Mouse (Mus musculus) ovary, postnatal 10 days (tissue): ENCODE results near the gene Kdm1a.

ENCODE experiments used
- DNase-seq: peaks from one replicate; pipeline ENCODE4 v3.0.0; 2022; ENCODE audit warnings: low spot score

The Kdm1a gene

DNA sequence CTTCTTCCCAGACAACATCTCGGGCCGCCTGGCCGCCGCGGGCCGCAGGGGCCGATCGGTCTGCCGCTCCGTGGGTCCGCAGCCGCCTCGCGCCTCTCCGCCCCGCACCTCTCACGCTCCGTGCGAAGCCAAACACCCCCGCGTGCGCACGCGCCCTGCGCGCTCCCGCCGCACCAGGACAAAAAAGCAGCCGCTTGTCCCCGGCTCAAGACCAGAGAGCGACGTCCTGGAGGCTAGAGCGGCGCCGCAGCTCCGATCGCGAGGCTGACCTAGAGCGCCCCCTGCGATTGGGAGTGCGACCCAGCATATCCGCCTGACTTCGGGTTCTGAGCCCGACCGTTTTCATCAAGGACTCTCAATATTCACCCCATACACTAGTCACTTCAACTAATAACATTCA, at the start of gene Kdm1a:
Kdm1a (minus strand) TSS at position 156 of the 400 bp plus-strand sequence.
- DNase-seq, result peak; percentile 89

DNA sequence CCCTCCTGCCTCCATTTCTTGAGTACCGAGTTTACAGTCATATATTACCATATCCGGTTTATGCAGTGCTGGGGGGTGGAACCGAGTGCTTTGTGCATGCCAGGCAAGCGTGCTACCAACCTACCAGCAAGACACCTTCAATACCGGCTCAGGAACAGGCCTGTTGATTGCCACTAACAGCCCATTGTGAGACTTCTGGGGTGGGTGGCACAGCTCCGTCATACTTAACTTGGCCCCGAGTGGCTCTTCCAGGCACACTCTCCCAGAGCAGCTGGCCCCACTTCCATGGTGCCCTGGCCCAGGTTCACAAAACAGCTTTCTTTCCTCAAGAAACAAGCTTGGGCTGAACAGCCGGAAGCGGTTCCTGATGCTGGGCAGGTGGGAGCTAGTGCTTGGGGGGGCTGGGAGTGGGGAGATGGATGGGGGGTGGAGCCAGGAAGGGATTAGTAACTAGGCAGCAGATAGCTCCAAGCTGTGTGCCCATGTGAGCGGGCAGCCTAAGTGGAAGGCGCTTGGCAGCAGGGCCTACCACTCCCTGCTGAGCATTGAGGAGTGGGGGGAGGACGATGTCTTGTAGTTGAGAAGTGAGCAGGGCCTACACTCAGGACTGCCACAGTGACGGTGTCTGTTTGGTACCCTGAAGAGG, 49.5 kb upstream of the Kdm1a start:
- DNase-seq, result no peak

DNA sequence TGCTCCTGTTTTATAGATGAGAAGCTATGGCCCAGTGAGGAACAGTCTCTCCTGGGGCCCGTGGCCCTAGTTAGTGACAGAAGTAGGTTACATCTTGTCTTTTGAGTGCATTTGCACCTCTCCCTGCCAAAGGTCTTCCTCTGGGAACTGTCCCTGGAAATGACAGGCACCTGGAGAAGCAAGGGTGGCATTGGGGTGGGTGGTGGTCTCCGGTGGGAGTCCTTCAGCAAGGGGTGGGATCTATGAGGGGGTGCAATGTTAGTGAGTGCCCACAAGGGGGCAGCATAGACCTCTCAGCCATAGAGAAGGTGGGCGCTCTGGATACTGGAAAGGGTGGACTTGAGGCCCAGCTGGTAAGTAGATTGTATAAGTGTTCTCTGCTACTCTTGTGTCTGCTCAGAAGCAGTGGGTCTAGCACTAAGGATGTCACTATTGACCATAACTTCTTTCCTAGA, 48.9 kb upstream of the Kdm1a start:
- DNase-seq, result no peak

DNA sequence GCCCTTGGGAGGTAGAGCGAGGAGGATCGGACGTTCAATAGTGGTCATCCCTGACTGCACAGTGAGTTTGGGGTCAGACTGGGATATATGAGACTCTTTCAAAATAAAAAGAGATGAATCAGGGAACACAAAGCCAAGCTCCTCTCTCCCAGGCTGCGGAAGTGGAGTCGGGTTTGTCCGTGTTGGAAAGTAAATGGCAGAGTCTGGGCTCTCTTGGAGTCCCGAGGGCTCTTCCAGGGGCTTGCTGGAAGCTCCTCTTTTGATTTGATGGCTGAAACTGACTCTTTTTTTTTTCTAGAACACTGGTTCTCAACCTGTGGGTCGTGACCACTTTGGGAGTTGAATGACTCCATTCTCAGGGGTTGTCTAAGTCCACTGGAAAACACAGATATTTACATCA, 47.7 kb upstream of the Kdm1a start:
- no peak for DNase-seq

DNA sequence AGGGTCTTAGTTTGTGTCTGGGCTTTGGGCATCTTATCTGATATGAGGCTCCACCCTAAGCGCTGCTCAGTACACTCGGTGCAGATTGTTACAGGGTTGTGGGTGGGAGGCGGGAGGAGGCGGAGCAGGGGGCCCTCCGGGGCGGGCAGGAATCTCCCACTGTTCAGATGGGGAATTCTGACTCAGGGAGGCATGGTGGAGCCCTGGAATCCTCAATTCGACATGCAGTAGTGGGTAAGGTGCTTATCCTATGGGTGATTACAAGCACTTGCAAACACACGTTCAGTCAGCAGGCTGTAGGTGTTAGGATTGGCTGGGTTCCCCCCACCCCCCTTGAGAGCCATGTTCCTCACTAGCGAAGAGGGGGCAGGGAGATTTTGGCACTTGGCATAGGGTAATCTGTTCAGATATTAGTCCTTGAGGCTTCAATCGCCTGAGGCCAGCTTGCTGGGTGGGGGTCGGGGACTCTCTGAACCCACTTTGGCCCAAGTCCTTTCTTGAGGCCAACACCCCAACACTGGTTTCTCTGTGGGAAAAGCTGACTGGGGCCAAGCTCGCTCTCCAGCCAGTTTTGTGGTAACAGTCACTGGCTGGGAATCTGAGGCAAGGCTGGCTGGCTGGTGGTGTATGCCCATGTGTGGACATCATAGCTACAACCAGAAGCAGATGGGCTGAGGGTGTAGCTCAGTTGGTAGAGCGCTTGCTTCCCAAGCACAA, 47.1 kb upstream of the Kdm1a start:
- no peak for DNase-seq

DNA sequence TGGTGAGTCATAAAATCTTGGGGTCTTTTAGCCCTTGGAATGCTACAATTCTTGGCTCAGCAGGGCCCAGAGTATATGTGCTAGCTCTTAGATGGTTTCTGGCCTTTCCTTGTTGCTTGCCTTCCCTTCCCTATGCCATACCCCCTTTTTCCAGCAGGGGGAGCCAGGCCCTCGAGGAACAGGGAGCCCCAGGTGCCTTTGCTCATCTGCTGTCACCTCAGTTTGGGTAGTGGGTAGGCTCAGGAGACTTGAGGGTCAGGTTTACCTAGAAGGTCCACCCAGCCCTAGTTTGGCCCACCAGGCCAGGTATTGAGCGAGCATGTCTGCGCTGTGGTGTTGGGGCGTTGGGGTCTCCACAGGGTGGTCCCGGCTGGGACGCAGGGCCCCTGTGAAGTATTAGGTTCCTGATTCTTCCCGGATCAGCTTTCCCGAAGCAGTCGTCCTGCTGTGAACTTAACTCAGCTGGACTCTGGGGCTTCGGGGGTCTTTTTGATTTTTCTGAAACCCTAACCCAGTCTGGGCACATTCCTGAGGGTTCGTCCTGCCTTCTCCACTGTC, 46.5 kb upstream of the Kdm1a start:
- DNase-seq, result peak; percentile 71

DNA sequence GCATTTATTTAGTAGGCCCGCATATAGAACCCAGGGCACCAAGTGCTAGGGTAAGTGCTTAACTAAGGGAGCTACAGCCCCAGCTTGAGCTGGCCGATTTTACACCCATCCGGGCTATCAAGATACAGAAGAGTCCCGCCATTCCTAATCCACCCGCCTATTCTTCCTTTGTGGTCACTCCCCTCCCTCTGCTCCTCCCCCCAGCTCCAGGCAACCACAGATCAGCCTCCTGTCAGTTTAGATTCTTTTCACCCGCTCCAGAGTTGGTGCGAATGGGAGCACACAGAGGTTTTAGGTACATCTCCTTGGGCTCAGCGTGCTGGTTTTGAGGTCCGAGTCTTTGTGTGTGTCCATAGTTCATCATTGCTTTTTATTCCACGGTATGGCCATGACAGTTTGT, 36.4 kb upstream of the Kdm1a start:
- DNase-seq, result no peak

DNA sequence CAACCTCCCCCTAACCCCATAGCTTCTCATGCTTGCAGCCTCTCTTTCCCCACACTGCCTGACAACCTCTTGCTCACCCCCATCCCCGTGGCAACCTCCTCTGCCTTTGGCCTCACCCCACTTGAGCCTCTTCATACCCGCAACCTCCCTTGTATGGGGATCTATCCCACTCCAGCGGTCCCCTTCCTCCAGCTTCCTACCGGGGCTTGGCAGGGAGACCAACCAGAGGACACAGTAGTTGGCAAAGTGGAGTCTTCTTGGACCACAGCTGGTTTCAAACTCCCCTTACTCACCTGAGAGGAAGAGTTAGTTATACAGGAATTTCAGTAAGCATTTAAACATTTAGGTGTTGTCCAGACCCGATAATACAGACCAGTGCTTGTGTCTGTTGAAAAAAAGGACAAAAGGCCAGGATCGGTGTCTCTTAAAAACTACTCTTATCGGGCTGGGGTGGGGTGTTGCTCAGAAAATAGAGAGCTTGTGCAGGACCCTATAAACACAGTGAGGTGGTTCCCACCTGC, 35.8 kb upstream of the Kdm1a start:
- DNase-seq, result no peak

DNA sequence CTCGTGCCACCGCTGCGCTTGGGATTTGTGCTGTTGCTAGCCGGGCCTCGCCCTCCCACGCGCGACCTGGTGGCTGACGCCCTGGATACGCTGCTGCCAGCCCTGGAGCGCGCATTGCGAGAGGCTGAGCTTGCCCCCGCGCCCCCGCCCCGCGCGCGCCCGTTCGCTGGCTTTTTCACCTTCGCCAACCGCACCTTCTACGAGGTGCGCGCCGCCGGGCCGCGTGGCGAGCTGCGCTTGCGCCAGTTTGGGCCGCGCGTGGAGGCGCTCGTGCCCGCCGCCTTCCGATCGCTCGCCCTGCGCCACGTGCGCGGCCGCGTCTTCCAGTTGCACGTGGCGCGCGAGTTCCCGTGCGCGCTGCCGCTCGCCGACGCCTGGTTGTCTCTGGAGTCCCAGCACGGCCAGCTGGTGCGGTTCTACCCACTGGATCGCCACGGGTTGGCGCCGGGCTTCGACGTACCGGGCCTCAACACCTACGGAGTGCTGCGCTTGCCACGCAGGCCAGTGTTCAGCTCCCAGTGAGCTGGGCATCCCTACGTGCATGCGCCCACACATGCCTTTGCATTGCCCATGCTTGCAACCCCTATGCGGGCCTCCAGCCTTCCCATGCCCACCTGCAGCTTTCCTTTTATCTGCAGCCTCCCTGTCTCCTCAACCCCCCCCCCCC, 35.2 kb upstream of the Kdm1a start:
- no peak for DNase-seq

DNA sequence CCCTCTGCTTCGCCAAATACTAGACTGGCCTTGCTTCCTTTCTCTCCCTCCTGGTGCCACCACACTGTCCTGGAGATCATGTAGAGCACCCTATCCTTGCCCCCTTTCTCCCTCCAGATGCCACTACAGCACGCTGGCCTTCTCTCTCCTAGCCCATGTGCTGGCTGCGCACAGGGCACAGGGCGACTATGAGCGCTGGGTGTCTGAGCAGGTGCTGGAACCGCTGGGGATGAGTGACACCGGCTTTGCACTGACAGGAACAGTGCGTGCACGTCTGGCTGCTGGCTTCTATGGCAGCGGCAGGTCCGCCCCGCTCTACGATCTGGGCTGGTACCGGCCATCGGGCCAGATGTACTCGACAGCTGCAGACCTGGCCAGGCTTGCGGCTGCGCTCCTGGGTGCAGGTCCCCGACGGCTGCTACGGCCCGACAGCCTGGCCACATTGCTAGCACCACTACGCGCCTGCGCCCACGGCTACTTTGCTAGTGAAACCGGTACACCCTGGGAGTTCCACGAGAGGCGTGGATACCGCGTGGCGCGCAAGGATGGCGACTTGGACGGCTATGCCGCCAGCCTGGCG, 34.5 kb upstream of the Kdm1a start:
- DNase-seq, result no peak

DNA sequence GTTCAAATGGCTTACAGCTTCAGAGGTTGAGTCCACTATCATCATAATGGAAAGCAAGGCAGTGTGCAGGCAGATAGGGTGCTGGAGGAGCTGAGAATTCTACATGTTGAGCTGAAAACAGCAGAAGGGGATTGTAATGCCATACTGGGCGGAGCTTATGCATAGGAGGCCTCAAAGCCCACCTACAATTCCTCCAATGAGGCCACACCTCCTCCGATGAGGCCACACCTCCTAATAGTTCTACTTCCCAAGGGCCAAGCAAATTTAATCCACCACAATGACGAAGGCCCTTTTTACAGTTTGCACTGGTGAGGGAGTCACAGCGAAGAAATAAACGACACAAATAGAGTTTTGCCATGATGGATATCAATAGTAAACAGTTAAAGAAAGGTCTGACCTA, 34.0 kb upstream of the Kdm1a start:
- no peak for DNase-seq

DNA sequence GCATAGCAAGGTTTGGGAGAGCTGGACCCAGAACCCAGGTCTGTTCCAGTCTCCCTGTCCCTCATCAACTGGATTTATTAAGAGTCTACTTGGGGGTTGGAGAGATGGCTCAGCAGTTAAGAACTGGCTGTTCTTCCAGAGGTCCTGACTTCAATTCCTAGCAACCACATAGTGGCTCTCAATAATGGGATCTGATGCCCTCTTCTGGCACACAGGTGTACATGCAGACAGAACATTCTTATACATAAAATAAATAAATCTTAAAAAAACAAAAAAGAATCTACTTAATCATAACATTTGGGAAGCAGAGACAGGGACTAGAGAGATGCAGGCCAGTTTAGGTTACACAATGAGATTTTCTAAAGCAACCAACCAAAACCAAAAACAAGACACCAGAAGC, 33.5 kb upstream of the Kdm1a start:
- DNase-seq, result no peak

DNA sequence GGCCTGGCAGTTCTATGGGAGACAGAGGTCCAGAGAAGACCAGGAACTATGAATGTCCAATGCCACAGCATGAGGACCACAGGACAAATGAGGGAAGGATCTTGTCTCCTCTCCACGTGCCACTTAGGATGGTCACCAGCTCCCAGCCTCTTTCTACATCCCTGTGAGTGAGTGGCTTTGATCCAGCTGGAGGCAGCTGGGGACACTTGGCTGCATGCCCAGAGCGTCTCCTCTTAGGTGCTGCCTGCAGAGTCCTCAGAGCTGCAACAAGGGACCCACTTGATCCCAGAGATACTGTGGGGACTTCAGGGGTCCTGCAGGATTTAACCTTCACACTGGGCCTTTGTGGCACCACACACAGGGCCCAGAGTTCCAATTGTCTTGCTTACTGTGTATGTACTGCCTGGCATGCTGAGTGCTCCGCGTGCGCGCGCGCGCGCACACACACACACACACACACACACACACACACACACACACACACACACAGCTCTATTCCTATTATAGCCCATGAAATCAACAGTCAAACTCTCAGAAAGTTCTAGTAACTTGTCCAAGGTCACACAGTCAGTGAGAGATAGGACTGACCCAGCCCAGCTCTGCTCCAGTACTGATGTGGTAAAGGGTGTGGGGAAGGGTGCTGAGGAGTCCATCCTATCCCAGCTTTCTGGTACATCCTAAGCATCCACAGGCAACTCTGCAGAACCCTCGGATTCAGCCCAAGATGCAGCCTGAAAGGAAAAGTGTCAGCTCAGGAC, 28.9 kb upstream of the Kdm1a start:
- DNase-seq, result no peak

DNA sequence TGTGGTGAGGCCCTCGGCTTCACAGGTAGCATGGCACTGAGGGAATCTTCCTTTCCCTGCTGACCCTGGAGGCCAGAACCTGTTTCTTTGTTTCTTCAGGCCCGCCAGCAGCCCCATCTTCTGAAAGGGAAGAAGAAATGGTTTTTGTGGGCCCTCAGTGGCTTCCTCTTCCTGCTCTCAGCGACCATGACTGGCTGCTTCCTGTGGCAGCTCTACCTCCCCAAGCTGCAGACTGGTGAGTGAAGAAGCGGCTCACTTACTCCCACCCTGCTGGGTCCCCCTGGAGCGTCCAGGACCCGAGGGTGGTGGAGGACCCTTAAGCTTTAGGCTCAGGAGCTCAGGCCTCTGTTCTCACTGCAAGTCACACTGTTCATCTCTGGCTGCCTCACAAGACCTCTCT, 24.1 kb upstream of the Kdm1a start:
- DNase-seq, result no peak

DNA sequence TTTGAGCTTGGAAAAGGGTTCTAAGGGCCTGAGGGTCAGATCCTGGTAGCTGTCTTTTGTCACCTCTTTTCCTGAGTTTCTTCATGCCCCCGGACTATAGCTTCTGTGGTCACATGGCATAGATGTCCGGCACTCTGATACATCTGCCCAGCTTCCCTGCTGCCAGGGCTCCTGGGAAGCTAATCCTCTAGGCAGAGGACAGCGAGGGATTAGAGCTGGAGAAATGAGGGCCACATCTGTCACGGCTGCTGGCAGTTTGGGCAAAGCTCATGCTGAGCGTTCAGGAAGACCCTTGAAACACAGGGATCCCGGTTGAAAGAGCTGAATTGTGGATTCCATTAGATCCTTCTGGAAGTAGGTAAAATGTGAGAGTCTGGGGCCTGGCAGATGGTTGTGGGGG, 19.9 kb upstream of the Kdm1a start, which contains the start of gene Lactbl1:
Lactbl1 (plus strand) TSS at position 234 of the 400 bp plus-strand sequence.
- no peak for DNase-seq

DNA sequence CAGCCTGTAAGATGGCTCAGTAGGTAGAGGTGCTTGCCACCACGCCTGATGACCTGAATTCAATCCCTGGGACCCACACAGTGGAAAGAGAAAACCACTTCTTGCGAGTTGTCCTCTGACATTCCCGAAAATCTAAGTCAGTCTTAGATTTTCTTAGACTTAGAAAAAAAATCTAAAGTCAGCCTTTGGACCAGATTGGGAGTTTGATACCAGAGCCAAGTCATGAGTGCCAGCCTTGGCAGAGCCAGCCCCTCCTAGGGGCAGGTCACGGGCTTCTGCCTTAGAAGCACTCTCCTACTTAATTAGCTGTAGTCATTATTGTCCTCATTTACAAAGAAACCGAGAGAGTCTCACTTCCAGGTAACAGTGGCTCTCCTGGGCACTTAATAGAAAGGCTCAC, 19.4 kb upstream of the Kdm1a start:
- no peak for DNase-seq

DNA sequence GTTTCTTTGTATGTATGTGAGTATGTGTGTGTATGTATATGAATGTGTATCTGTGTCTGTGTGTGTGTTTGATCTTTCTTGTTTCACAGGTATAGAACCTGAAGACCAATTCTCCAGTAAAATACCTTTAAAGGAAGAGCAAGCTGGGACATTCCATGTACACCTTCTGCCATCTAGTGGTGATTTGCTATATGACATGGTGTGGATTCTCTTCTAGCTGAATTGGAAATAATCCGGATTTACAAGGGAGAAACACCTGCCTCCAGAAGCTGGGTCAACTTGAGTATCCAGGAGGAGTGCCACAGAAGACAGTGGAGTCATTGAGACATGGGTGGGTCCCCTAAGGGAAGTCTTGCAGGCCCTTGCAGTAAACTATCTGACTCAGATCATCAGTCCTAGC, 18.8 kb upstream of the Kdm1a start:
- DNase-seq, result no peak

DNA sequence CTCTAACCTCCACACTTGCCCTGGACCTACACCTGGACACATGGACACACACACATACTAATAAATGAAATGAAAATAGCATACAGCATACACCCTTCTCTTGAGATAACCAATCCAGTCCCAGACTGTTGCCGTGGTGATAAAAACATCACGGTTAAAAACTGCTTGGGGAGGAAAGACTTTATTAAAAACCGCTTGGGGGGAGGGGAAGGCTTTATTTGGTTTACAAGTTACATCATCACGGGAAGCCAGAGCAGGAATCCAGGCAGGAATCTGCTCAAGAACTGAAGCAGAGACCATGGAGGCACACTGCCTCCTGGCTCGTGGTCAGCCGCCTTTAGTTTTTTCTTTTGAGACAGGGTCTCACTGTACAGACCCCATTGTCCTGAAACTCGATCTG, 11.1 kb upstream of the Kdm1a start:
- no peak for DNase-seq

DNA sequence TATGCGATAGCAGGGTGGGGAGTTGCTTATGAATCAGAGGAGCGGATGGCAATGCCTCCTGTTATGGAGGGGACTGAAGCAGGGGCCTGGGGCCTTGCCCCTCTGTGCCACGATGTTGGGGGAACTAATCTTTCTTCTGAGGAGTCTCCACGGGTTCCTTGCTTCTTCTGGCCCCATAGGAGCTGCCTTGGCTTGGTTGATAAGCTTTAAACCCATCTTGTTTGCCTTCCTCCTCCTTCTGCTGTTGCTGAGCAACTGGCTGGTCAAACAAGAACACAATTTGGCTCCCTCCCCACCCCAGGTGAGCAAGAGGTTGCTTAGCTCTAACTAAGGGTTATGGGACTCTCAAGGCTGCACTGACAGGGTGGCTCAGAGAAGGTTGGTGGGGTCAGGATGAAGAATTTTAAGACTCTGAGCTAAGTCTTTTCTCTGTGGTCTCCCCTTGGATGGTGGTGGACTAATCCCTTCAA, 7.9 kb upstream of the Kdm1a start, which contains the start of gene Tex46:
Tex46 (plus strand) TSS at position 51 of the 470 bp plus-strand sequence.
- DNase-seq, result no peak

DNA sequence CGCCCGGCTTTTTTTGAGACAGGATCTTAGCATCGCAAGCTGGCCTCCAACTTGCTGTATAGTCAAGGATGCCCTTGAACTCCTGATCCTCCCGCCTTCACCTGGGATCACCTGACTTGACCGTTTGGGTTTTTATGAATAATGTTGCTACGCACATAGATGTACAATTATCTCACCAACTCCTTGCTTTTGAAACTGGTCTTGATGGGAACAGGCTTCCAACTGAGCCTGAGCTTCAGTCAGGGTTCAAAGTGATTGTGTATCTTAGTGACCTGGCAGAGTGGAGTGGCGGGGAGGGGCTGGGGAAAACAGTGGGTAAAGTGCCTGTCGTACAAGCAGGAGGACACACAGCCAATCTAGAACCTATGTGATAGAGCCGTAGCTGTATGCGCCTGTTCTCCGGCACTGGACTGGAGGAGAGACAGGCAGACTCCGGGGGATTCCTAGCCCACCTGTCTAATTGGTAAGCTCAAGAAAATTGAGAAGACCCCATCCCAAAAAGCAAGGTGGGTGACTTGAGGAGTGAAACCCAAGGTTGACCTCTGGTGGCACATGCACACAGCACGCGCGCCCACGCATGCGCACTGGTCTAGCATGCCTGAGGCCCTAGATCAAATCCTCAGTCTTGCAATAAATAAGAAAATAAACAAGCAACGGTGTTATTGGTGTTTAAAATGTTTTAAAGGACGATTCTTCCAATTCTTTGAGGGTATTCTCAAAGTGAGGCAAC, 3.4 kb upstream of the Kdm1a start:
- no peak for DNase-seq
